Mouse (Mus musculus): ENCODE results near the gene Hspb11.

Hspb11 gene

GRCm38 (mm10) chr4:107252522-107252921, 871 bp upstream of the Hspb11 start:
- DNase-seq = peak; percentile 46

- DNase-seq = peak; percentile 12
Observed at GRCm38 (mm10) chr4:107254414-107254813, 1.0 kb downstream of the Hspb11 start.

GRCm38 (mm10) chr4:107260001-107260400, 6.6 kb downstream of the Hspb11 start:
- no peak for DNase-seq

GRCm38 (mm10) chr4:107273683-107274082, 20.3 kb downstream of the Hspb11 start:
- DNase-seq = no peak

GRCm38 (mm10) chr4:107274511-107274910, 21.1 kb downstream of the Hspb11 start:
- no peak for DNase-seq

- no peak for DNase-seq
Observed at GRCm38 (mm10) chr4:107278188-107278707, 24.9 kb downstream of the Hspb11 start.

- no peak for DNase-seq
Observed at GRCm38 (mm10) chr4:107280843-107281475, 27.6 kb downstream of the Hspb11 start.

GRCm38 (mm10) chr4:107285446-107286200, 32.2 kb downstream of the Hspb11 start:
- DNase-seq = no peak

GRCm38 (mm10) chr4:107286386-107286785, 33.0 kb downstream of the Hspb11 start:
- no peak for DNase-seq

- DNase-seq = no peak
Observed at GRCm38 (mm10) chr4:107287517-107287916, 34.1 kb downstream of the Hspb11 start.

- DNase-seq = no peak
Observed at GRCm38 (mm10) chr4:107291611-107292272, 38.3 kb downstream of the Hspb11 start.

GRCm38 (mm10) chr4:107292273-107292662, 38.9 kb downstream of the Hspb11 start:
- no peak for DNase-seq

- no peak for DNase-seq
Observed at GRCm38 (mm10) chr4:107298071-107298606, 44.7 kb downstream of the Hspb11 start.

GRCm38 (mm10) chr4:107299779-107300340, 46.5 kb downstream of the Hspb11 start:
- DNase-seq = no peak

GRCm38 (mm10) chr4:107300371-107300770, 47.0 kb downstream of the Hspb11 start:
- no peak for DNase-seq

GRCm38 (mm10) chr4:107300902-107301555, 47.6 kb downstream of the Hspb11 start:
- DNase-seq = no peak

- no peak for DNase-seq
Observed at GRCm38 (mm10) chr4:107302221-107302620, 48.8 kb downstream of the Hspb11 start.

- no peak for DNase-seq
Observed at GRCm38 (mm10) chr4:107302832-107303231, 49.4 kb downstream of the Hspb11 start.

GRCm38 (mm10) chr4:107303531-107303930, 50.1 kb downstream of the Hspb11 start:
- no peak for DNase-seq

GRCm38 (mm10) chr4:107306966-107307365, 53.6 kb downstream of the Hspb11 start, which contains the start of gene Dio1:
TSS of gene Dio1 (minus strand) at chr4:107307169.
- peak; percentile 84 for DNase-seq

GRCm38 (mm10) chr4:107313690-107314478, 60.5 kb downstream of the Hspb11 start, which contains the start of gene Yipf1:
TSS of gene Yipf1 (plus strand) at chr4:107314363.
- peak; percentile 90 for DNase-seq

- no peak for DNase-seq
Observed at GRCm38 (mm10) chr4:107314479-107314805, 61.0 kb downstream of the Hspb11 start.

All from cerebellum, adult 11-12 months (tissue).